Mouse (Mus musculus) liver, postnatal 0 days (tissue): ENCODE measurements around the gene Dnajc5.

ENCODE experiments used
- CTCF ChIP-seq: sonication (generic); IDR thresholded peaks from 2 replicates; pipeline ENCODE4 v1.5.1; 2016; ENCODE audit warnings: antibody characterized with exemption, low read depth
- EP300 ChIP-seq: IDR thresholded peaks from 2 replicates; pipeline ENCODE4 v1.6.1; 2016; ENCODE audit warnings: antibody characterized with exemption, low read depth, mild to moderate bottlenecking

GRCm38 (mm10) chr2:181519201-181519600, 1.1 kb upstream of the Dnajc5 start:
- no peak for TF ChIP-seq CTCF
- no peak for TF ChIP-seq EP300
